25 mouse cellular contexts compared by ENCODE assay signal in genomic region chr2:93150673-93151450, GRCm38 (mm10). TPM values are rescaled to one million over a fixed set of nuclear protein-coding genes. Genes with fewer than 3 reads are reported as not detected.
DNase-seq lines count a peak whose midpoint lies in the region; ATAC-seq lines count a peak whose summit lies in the region.
"Had no signal": no experiment of that assay in that cellular context is flagged by ENCODE, and none has a peak within 500 bp of the region (broad histone marks: within the 10 kb centered on the region; RNA-seq: fewer than 3 reads in every experiment).

No protein-coding gene starts in this region.

- no peaks in the 10 kb centered on the region for H3K9me3 ChIP-seq in hindbrain, embryonic 10.5 days
- H3K9me3 ChIP-seq in hindbrain, embryonic 12.5 days (replicated peaks), result no peaks in the 10 kb centered on the region
- H3K9me3 ChIP-seq in intestine, embryonic 16.5 days (ENCODE audit: control insufficient read depth, low read length), result no peaks in the 10 kb centered on the region
- H3K9me3 ChIP-seq: embryonic facial prominence, embryonic 10.5 days; forebrain, embryonic 12.5 days; hindbrain, embryonic 15.5 days; limb, embryonic 15.5 days; midbrain, embryonic 13.5 days; neural tube, embryonic 13.5 days had no signal

- WGBS in hindbrain, embryonic 10.5 days, result 73% methylated on average over 9 of the region's 9 CpGs
- 69% methylated on average over 9 of the region's 9 CpGs for WGBS in hindbrain, embryonic 12.5 days
- 63% methylated on average over 9 of the region's 9 CpGs for WGBS in intestine, embryonic 16.5 days

- H3K36me3 ChIP-seq in hindbrain, embryonic 10.5 days, result no peaks in the 10 kb centered on the region
- no peaks in the 10 kb centered on the region for H3K36me3 ChIP-seq in hindbrain, embryonic 12.5 days
- no peaks in the 10 kb centered on the region for H3K36me3 ChIP-seq in intestine, embryonic 16.5 days (ENCODE audit: control insufficient read depth, insufficient read depth, low read length)
- H3K36me3 ChIP-seq: embryonic facial prominence, embryonic 10.5 days; forebrain, embryonic 12.5 days; hindbrain, embryonic 15.5 days; limb, embryonic 15.5 days; midbrain, embryonic 13.5 days; neural tube, embryonic 13.5 days had no signal

- H3K4me2 ChIP-seq in hindbrain, embryonic 12.5 days (replicated peaks), result no peak overlapping the region
- H3K4me2 ChIP-seq in intestine, embryonic 16.5 days (ENCODE audit: low read depth, low read length), result no peak overlapping the region
- H3K4me2 ChIP-seq: forebrain, embryonic 12.5 days; hindbrain, embryonic 15.5 days; limb, embryonic 15.5 days; midbrain, embryonic 13.5 days; neural tube, embryonic 13.5 days had no signal

- H3K9ac ChIP-seq in hindbrain, embryonic 12.5 days, result no peak overlapping the region
- no peak overlapping the region for H3K9ac ChIP-seq in intestine, embryonic 16.5 days (ENCODE audit: low read depth, low read length)
- H3K9ac ChIP-seq: forebrain, embryonic 12.5 days; hindbrain, embryonic 15.5 days; limb, embryonic 15.5 days; liver, postnatal 0 days; midbrain, embryonic 13.5 days; neural tube, embryonic 13.5 days had no signal

- ATAC-seq in hindbrain, embryonic 12.5 days (ENCODE audit: low FRiP score), result no peak
- peak; percentile 35; the same call in 1 of the 2 replicates for ATAC-seq in intestine, embryonic 16.5 days
- ATAC-seq: liver, postnatal 0 days; midbrain, embryonic 13.5 days had no signal

- H3K4me1 ChIP-seq in hindbrain, embryonic 10.5 days (replicated peaks), result peaks cover 29% of the 10 kb centered on the region
- peaks cover 13% of the 10 kb centered on the region for H3K4me1 ChIP-seq in hindbrain, embryonic 12.5 days
- H3K4me1 ChIP-seq in intestine, embryonic 16.5 days (ENCODE audit: control insufficient read depth, insufficient read depth, low read length), result peaks cover 9% of the 10 kb centered on the region
- H3K4me1 ChIP-seq: limb, embryonic 15.5 days had no signal

- peaks cover 4% of the 10 kb centered on the region; the same call in 1 of the 2 replicates for H3K27me3 ChIP-seq in hindbrain, embryonic 10.5 days (ENCODE audit: insufficient read depth, poor library complexity, severe bottlenecking)
- H3K27me3 ChIP-seq in hindbrain, embryonic 12.5 days, result no peaks in the 10 kb centered on the region; the same call in 1 of the 2 replicates
- H3K27me3 ChIP-seq in intestine, embryonic 16.5 days (replicated peaks; ENCODE audit: control insufficient read depth, insufficient read depth, low read length), result no peaks in the 10 kb centered on the region
- H3K27me3 ChIP-seq: forebrain, embryonic 12.5 days; hindbrain, embryonic 15.5 days; limb, embryonic 15.5 days; midbrain, embryonic 13.5 days; neural tube, embryonic 13.5 days had no signal

- DNase-seq in cerebellum, adult 11-12 months, result peak; percentile 51
- no peak for DNase-seq in cerebellum, postnatal 4 days (ENCODE audit: low spot score in 2 of 2)
- DNase-seq in hindbrain, embryonic 10.5 days (ENCODE audit: low spot score), result no peak
- peak; percentile 24 for DNase-seq in ovary, postnatal 36 days (ENCODE audit: low spot score)
- DNase-seq in ovary, postnatal 10 days (ENCODE audit: low spot score), result no peak
- DNase-seq: adrenal gland, postnatal 14 days; gastrocnemius, postnatal 10 days; heart, adult 18-20 months; kidney, adult 18-20 months; kidney, postnatal 14 days; layer of hippocampus, postnatal 36 days; liver, postnatal 0 days; lung, postnatal 10 days; right cerebral cortex, postnatal 25 days; thymus, postnatal 36 days had no signal

- 0 out of 2 replicates have a peak overlapping the region, but pooled peaks have one; percentile 23 for H3K27ac ChIP-seq in hindbrain, embryonic 10.5 days
- H3K27ac ChIP-seq in hindbrain, embryonic 12.5 days, result no peak overlapping the region
- no peak overlapping the region for H3K27ac ChIP-seq in intestine, embryonic 16.5 days (ENCODE audit: low read length)
- H3K27ac ChIP-seq: embryonic facial prominence, embryonic 10.5 days; forebrain, embryonic 12.5 days; hindbrain, embryonic 15.5 days; layer of hippocampus, adult 2 months; limb, embryonic 15.5 days; neural tube, embryonic 13.5 days; stomach, postnatal 0 days had no signal

- H3K4me3 ChIP-seq in hindbrain, embryonic 10.5 days, result no peak overlapping the region
- H3K4me3 ChIP-seq in hindbrain, embryonic 12.5 days, result no peak overlapping the region
- H3K4me3 ChIP-seq in intestine, embryonic 16.5 days (ENCODE audit: low read length), result no peak overlapping the region
- H3K4me3 ChIP-seq: embryonic facial prominence, embryonic 10.5 days; forebrain, embryonic 12.5 days; hindbrain, embryonic 15.5 days; layer of hippocampus, adult 2 months; limb, embryonic 15.5 days; midbrain, embryonic 13.5 days; neural tube, embryonic 13.5 days had no signal

RNA-seq across cellular contexts. Expression of gene Trp53i11, which starts 36.5 kb away (rescaled TPM):
- polyA plus RNA-seq in hindbrain, embryonic 10.5 days (2016; fragmentation: Nextera tagmentation; extraction: Ambion mirVana), result 202 and 281 TPM in 2 replicates
- 142 and 180 TPM in 2 replicates for polyA plus RNA-seq in hindbrain, embryonic 12.5 days (2016; fragmentation: Nextera tagmentation; extraction: Ambion mirVana)
- polyA plus RNA-seq in intestine, embryonic 16.5 days (2015; fragmentation: Nextera tagmentation; extraction: Ambion mirVana), result 49.3 and 52.1 TPM in 2 replicates

Comparison
In these comparisons a context has a peak if more than half of its experiments do, and no peak if none do; other contexts are left out.
1. DNase-seq: peak in cerebellum, adult 11-12 months (single experiment) and ovary, postnatal 36 days (single experiment); none in cerebellum, postnatal 4 days (0 of 2), hindbrain, embryonic 10.5 days (single experiment) and ovary, postnatal 10 days (single experiment).